Mouse (Mus musculus) Patski (cell line): ENCODE results near the gene Olfr643. TPM values are rescaled to one million over a fixed set of nuclear protein-coding genes. Genes with fewer than 3 reads are reported as not detected.

Source experiments
- ATAC-seq: fragments of 100-300 bp; one replicate; pipeline ENCODE4 v1.8.0; 2021
- CTCF ChIA-PET: fragments of 350-600 bp; sonication (Branson Sonifier 250); formaldehyde crosslinking; loops from one replicate; lab custom pipeline; 2022; ENCODE audit warnings: inconsistent platforms; lab: Charles Lee
- POLR2A ChIA-PET: fragments of 350-600 bp; sonication (Branson Sonifier 250); formaldehyde crosslinking; loops from one replicate; lab custom pipeline; 2022; ENCODE audit warnings: antibody characterized with exemption, inconsistent platforms; lab: Charles Lee
- DNase-seq: peaks from one replicate; pipeline ENCODE4 v3.0.0-alpha.2; 2011; ENCODE audit warnings: low read depth, low spot score
- H3K27me3 ChIP-seq: fragments of 371-371 bp; one replicate; pipeline ENCODE4 v1.5.1; 2021
- CTCF ChIP-seq: fragments of 100-300 bp; IDR thresholded peaks from one replicate; pipeline ENCODE4 v1.5.1; 2021
- in situ Hi-C: fragments of 300-500 bp; cut with MboI; formaldehyde crosslinking; loops from 3 replicates; pipeline ENCODE4 v1.11.1; 2018; ENCODE audit warnings: low pct_unique_long_range_greater_than_20kb, mixed read lengths
- polyA plus RNA-seq: library from polyadenylated mRNA; unstranded; gene quantifications from one replicate; pipeline ENCODE4 v1.2.3, GENCODE M21; 2021

Gene Olfr643
- polyA plus RNA-seq, 1 experiment from 2014 or later: not detected

DNA sequence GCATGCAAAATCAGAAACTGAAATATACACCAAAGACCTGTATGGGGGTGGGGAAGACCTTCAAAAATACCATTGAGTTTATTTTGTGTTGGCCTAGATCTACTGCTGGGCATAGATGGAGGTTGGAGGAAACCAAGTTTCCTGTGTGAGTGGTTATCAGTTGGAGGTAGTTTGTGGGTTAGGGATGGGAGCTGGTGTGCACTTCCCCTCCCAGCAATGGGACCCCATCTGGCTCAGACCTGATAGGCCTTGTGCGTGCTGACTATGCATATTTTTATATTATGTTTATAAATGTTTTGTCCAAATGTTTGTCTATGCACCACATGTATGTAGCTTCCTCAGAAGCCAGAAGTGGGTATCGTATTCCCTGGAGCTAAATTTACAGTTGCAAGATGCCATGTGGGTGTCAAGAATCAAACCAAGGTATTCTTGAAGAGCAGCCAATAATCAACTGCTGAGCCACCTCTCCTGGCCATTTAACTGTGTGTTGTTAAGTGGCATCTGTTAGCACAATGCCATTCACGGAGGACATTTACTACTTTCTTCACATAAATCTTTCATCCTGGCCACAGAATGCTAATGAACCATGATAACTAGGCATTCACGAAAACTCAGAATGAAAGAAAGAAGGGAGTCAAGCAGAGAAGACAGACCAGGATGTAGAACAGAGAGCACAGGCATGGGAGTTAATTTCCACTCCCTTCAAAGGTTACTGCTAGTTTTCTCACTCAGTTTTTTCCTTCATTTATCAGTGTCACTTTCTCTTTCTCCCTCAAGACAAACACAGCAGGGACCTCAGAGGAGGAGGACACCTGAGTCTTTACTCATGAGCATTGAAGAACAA lies 33.1 kb downstream of the Olfr643 start:
- TF ChIP-seq CTCF: no peak
- ChIA-PET POLR2A (no interaction called here), CTCF (no interaction called here)
- ATAC-seq (no peak), DNase-seq (no peak)
- no peaks in the 10 kb centered on the region for H3K27me3 ChIP-seq
- in situ Hi-C loops: no loop called here

DNA sequence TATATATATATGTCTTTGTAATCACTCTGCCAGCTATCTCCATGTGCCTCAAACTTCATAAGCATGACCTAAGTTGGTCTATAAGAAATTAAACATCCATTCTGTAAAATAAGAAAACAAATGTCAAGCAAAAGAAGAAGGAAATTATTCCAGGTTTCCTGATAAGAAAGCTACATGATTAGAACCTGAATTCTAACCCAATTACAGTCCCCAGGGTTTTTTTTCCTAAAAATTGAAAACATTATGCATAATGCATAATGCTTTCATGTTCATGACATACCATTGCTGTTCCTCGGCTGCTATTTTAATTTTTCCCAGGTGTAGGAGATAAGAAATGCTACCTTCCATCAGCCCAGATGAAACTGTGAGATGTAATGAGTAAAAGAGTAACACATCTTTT lies 51.8 kb downstream of the Olfr643 start, which contains the start of gene Olfr645:
Olfr645 (minus strand) TSS at position 101 of the 400 bp plus-strand sequence.
- CTCF ChIA-PET: interaction anchor here (1.1 kb wide), 1 partner anchor 8 kb away, joined by 3 read pairs; no protein-coding TSS in a partner anchor
- no peak for ATAC-seq

DNA sequence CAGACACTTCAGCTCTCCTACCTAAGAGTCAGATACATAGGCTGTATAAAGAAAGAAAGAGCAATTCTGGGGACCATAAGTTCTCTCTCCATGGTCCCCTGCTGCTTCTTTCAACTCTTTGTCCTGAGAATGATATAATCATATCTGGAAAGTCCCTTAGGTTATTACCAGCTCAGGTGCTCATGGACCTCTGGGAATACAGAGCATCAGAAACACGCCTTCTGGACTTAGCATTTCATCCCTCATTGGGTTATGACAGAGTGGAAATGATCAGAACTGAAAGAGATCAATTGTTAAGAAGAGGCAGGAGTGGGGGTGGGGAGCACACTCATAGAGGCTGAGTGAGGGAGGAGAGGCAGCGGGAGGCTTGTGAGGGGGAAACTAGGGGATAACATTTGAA lies 65.4 kb downstream of the Olfr643 start, which contains the start of gene Olfr644:
Olfr644 (minus strand) TSS at position 101 of the 400 bp plus-strand sequence.
- no peaks in the 10 kb centered on the region for H3K27me3 ChIP-seq
- TF ChIP-seq CTCF: no peak
- CTCF ChIA-PET: no interaction called here
- POLR2A ChIA-PET: no interaction called here
- ATAC-seq (no peak), DNase-seq (no peak)
- in situ Hi-C loops: no loop called here

More for the DNA sequence above, 51.8 kb downstream of the Olfr643 start, which contains the start of gene Olfr645:
- POLR2A ChIA-PET: no interaction called here
- H3K27me3 ChIP-seq: no peaks in the 10 kb centered on the region
- no peak for DNase-seq
- TF ChIP-seq CTCF: no peak
- in situ Hi-C loops: no loop called here

DNA sequence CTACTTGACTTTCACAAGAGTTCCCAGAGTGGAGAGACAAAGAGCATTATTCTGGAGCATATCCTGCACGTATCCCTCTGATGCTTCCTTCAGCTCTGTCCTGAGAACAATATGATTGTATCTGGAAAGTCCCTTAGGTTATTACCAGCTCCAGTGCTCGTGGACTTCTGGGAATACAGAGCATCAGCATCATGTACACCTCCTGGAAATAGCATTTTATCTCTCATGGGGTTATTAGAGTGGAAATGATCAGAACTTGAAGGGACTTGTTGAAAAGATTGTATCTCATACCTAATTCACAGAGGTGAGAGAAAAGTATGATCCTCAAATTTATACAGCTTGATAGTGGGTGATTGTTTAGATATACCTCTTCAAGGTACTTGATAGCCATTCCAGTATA lies 75.9 kb downstream of the Olfr643 start, which contains the start of gene 4930516K23Rik:
4930516K23Rik (minus strand) TSS at position 101 of the 400 bp plus-strand sequence.
- in situ Hi-C loops: no loop called here
- no peak for TF ChIP-seq CTCF
- DNase-seq (no peak), ATAC-seq (no peak)
- ChIA-PET POLR2A (no interaction called here), CTCF (no interaction called here)
- H3K27me3 ChIP-seq: peaks cover 4% of the 10 kb centered on the region

DNA sequence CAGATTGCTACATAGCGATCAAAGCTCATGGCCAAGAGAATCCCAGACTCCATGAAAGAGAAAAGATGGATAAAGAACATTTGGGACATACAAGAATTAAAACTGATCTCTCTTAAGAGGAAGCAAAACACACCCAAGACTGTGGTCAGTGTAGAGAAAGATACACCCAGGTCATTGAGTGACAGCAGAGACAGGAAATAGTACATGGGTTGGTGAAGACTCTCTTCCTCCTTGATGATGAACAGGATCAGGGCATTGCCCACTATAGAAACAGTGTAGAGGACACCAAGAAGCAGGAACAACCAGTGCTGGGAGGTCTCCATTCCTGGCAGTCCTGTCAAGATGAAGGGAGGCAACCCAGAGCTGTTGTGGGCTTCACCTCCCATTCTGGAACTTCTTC lies 78.0 kb downstream of the Olfr643 start:
- in situ Hi-C loops: no loop called here
- DNase-seq (no peak), ATAC-seq (no peak)
- no peak for TF ChIP-seq CTCF
- ChIA-PET CTCF (no interaction called here), POLR2A (no interaction called here)
- peaks cover 4% of the 10 kb centered on the region for H3K27me3 ChIP-seq

DNA sequence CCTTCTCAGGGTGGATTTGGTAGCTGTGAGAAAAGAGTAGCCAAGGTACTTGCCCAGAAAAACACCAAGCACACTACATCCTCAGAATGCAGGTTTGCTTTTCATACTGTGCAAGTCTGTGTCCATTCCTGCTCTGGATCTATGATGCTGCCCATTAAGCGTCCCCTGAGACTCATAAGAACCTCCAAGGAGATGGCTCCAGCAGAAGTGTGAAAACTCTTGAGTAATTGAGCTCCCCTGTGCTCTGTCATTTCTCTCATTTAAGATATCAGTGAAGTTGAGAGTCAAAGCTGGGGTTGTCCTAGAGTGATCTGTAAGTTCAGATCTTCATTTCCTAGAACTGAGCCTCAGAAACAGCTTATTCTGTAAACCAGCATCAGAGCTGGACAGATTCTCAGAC lies 84.6 kb downstream of the Olfr643 start, which contains the start of gene Olfr642:
Olfr642 (minus strand) TSS at position 101 of the 400 bp plus-strand sequence.
- ATAC-seq (no peak), DNase-seq (no peak)
- H3K27me3 ChIP-seq: no peaks in the 10 kb centered on the region
- ChIA-PET POLR2A (no interaction called here), CTCF (interaction anchor here (1.0 kb wide), 1 partner anchor 9 kb away, joined by 3 read pairs; no protein-coding TSS in a partner anchor)
- no peak for TF ChIP-seq CTCF
- in situ Hi-C loops: no loop called here

DNA sequence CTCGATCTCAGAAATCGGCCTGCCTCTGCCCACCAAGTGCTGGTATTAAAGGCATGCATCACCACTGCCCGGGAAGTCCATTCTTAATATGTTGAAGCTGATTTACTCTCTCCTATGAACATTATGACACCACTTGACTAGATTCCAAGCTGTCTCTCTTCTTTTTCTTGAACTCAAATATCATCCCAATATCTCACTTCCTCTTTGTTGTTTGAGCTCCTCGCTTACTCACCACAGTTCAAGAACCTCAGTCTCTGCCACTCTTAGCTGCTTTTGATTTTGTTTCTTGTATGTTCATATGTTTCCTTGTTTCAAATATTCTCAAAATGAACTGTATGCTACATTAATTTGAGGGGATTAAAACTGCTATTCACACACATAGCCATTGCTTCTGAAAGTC lies 86.5 kb downstream of the Olfr643 start:
- DNase-seq (no peak), ATAC-seq (no peak)
- no peaks in the 10 kb centered on the region for H3K27me3 ChIP-seq
- TF ChIP-seq CTCF: no peak
- ChIA-PET CTCF (no interaction called here), POLR2A (no interaction called here)
- in situ Hi-C loops: no loop called here

DNA sequence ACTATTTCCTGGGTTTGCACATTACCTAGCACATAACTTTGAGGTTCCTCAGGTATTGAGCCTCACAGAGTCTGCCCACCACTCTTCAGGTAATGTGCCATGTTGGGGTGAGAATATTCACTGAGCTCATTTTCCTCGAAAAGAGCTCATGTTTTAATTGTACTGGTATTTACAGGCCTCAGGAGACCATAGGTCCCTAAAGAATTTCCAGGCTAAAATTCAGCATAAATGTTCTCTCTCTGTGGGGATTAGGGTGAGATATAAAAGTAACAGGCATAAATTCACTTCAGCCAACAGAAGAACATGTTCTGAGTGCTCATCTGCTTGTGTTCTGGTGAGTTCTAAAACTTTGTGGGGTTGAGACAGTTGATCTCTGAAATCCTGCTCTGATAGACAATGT lies 102.1 kb downstream of the Olfr643 start, which contains the start of gene Olfr641:
Olfr641 (plus strand) TSS at position 301 of the 400 bp plus-strand sequence.
- no peaks in the 10 kb centered on the region for H3K27me3 ChIP-seq
- in situ Hi-C loops: no loop called here
- TF ChIP-seq CTCF: no peak
- ATAC-seq (no peak), DNase-seq (no peak)
- POLR2A ChIA-PET: no interaction called here
- CTCF ChIA-PET: interaction anchor here (1.2 kb wide), 1 partner anchor 13 kb away, joined by 3 read pairs; no protein-coding TSS in a partner anchor

DNA sequence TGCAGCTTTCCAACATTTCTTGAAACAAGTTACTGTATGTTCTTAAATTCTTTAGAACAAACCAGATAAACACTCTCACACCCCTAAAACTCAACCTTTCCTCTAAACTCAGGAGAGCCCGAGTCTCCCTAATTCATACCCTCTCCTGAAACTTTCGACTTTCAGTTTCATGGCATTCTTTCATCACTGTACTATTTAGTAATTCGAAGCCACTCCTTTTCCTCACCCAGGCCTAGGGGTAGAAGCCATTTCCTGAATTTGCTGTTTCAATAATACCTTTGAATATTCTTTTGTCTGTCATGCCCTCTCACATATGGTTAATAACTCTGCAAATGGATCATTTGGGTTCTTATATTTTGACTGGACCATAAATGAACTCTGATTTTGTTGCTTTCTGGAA lies 110.2 kb downstream of the Olfr643 start:
- TF ChIP-seq CTCF: no peak
- H3K27me3 ChIP-seq: no peaks in the 10 kb centered on the region
- DNase-seq (no peak), ATAC-seq (no peak)
- ChIA-PET POLR2A (no interaction called here), CTCF (interaction anchor here (2.2 kb wide), 1 partner anchor 9 kb away, joined by 5 read pairs; no protein-coding TSS in a partner anchor)
- in situ Hi-C loops: no loop called here

DNA sequence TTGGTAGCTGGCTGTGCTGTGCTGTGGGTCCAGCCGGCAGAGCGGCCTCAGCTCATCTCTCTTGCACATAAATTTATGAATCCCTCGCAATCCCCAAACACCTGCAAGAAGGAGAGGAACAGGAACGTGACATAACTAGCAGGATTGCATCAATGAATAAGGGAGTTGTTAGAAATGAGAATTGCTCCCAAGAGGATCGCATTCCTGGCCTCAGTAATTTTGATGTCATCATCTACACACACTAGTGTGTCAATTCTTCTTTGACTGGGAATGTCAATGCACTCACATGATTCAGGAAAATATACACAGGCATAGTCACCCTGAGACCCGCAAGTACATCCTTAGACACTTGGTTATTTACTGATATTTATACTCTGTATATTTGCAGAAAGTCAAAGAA lies 111.7 kb downstream of the Olfr643 start, which contains the start of gene Olfr640:
Olfr640 (minus strand) TSS at position 101 of the 400 bp plus-strand sequence.
- no peak for ATAC-seq
- in situ Hi-C loops: no loop called here
- no peak for DNase-seq
- no peak for TF ChIP-seq CTCF
- POLR2A ChIA-PET: no interaction called here
- CTCF ChIA-PET: interaction anchor here (2.2 kb wide), 1 partner anchor 11 kb away, joined by 5 read pairs; no protein-coding TSS in a partner anchor
- H3K27me3 ChIP-seq: no peaks in the 10 kb centered on the region

DNA sequence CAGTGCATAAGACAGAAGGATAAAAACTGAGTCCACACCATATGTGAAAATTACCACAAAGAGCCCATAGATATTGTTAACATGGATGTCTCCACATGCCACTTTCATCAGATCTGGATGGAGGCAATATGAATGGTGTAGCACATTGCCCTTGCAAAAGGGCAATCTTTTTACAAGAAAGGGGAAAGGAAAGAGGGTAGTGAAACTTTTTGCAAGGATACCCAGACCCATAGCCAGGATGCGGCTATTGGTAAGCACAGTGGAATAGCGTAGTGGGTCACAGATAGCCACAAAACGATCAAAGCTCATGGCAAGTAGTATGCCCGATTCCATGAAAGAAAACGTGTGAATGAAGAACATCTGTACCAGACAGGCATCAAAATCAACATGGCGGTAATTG lies 115.6 kb downstream of the Olfr643 start:
- CTCF ChIA-PET: interaction anchor here (1.2 kb wide), 1 partner anchor 14 kb away, joined by 3 read pairs; the partner anchor contains the start of gene Olfr641
- no peaks in the 10 kb centered on the region for H3K27me3 ChIP-seq

More for the DNA sequence above, 115.6 kb downstream of the Olfr643 start:
- no peak for ATAC-seq
- TF ChIP-seq CTCF: no peak
- POLR2A ChIA-PET: no interaction called here
- no peak for DNase-seq
- in situ Hi-C loops: no loop called here
